Mouse (Mus musculus): ENCODE measurements around the gene Xpnpep2. TPM values are rescaled to one million over a fixed set of nuclear protein-coding genes. Genes with fewer than 3 reads are reported as not detected.

Gene Xpnpep2
- total and polyA plus RNA-seq, 2 experiments from 2014 or later, result 0.62 to 0.76 TPM

- TF ChIP-seq CTCF (IDR thresholded peaks at IDR 0.05; ENCODE audit: low read depth), result no peak
- DNase-seq (no peak), ATAC-seq (no peak)
- Histone ChIP-seq H3K27ac (ENCODE audit: low read depth, low read length) (no peak overlapping the region), H3K4me1 (ENCODE audit: insufficient read depth) (no peaks in the 10 kb centered on the region), H3K4me3 (ENCODE audit: low read depth, low read length) (no peak overlapping the region), H3K9ac (no peak overlapping the region), H3K9me3 (ENCODE audit: low read length) (no peaks in the 10 kb centered on the region), H3K36me3 (ENCODE audit: insufficient read depth) (no peaks in the 10 kb centered on the region), H3K4me2 (ENCODE audit: low read depth) (no peak overlapping the region), H3K27me3 (ENCODE audit: insufficient read depth, low read length) (no peaks in the 10 kb centered on the region)
- 91% methylated on average over 7 of the region's 7 CpGs for WGBS
These were observed 39.2 kb downstream of the Xpnpep2 start for GRCm38 (mm10) chrX:48147741-48148186.

GRCm38 (mm10) chrX:48152106-48152505 is 43.6 kb downstream of the Xpnpep2 start:
- Histone ChIP-seq H3K36me3 (ENCODE audit: insufficient read depth) (no peaks in the 10 kb centered on the region), H3K27ac (ENCODE audit: low read depth, low read length) (no peak overlapping the region), H3K27me3 (ENCODE audit: insufficient read depth, low read length) (no peaks in the 10 kb centered on the region), H3K4me1 (ENCODE audit: insufficient read depth) (no peaks in the 10 kb centered on the region), H3K4me2 (ENCODE audit: low read depth) (no peak overlapping the region), H3K4me3 (ENCODE audit: low read depth, low read length) (no peak overlapping the region), H3K9ac (no peak overlapping the region), H3K9me3 (ENCODE audit: low read length) (no peaks in the 10 kb centered on the region)
- no peak for TF ChIP-seq CTCF (IDR thresholded peaks at IDR 0.05; ENCODE audit: low read depth)
- 77% methylated on average over 7 of the region's 7 CpGs for WGBS
- ATAC-seq (no peak), DNase-seq (no peak)

DNA sequence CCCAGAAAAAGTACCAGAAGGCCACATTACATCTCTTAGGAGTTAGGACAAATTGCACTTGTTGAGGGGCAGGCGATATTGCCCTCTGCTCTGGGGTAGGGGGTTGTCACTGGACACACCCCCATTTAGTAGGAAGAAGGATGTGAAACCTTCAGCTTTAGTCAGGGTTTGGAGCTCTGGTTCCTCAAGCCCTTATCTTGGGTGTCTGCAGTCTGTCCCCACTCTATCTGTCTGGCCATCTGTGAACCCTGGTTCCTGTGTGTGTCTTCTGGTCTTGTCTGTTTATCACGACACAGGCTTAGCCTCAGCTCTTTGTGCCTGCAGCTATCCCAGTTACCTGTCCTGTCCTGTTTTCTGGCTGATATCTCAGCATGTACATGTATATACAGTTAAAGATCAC is 44.9 kb downstream of the Xpnpep2 start:
- 83% methylated on average over 2 of the region's 2 CpGs for WGBS
- Histone ChIP-seq H3K36me3 (ENCODE audit: insufficient read depth) (no peaks in the 10 kb centered on the region), H3K4me2 (ENCODE audit: low read depth) (no peak overlapping the region), H3K27ac (ENCODE audit: low read depth, low read length) (no peak overlapping the region), H3K27me3 (ENCODE audit: insufficient read depth, low read length) (no peaks in the 10 kb centered on the region), H3K4me3 (ENCODE audit: low read depth, low read length) (no peak overlapping the region), H3K9ac (no peak overlapping the region), H3K9me3 (ENCODE audit: low read length) (no peaks in the 10 kb centered on the region), H3K4me1 (ENCODE audit: insufficient read depth) (no peaks in the 10 kb centered on the region)
- DNase-seq (no peak), ATAC-seq (no peak)
- no peak for TF ChIP-seq CTCF (IDR thresholded peaks at IDR 0.05; ENCODE audit: low read depth)

DNA sequence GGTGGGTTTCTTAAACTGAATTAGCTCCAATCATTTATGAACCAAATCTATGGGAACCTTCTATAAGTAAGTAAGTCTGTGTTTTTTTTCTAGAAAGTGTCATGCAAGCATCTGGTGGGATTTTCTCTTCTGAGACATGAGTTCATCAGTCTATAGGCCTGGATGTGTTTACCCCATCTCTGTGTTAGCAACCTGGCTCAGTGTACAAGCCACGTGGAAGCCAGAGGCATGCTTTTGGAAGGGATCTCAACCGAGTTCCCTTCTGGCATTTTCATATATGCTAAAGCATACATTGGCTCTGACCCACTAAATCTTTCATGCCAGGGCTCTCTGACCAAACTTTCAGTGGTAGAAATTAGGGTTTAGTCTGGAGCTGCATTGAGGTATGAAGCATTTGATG is 45.4 kb downstream of the Xpnpep2 start:
- no peak for TF ChIP-seq CTCF (IDR thresholded peaks at IDR 0.05; ENCODE audit: low read depth)
- H3K4me1 ChIP-seq (ENCODE audit: insufficient read depth), result no peaks in the 10 kb centered on the region
- no peaks in the 10 kb centered on the region for H3K27me3 ChIP-seq (ENCODE audit: insufficient read depth, low read length)
- no peak overlapping the region for H3K9ac ChIP-seq
- H3K27ac ChIP-seq (ENCODE audit: low read depth, low read length), result no peak overlapping the region
- ATAC-seq (peak; percentile 74), DNase-seq (peak; percentile 22)
- H3K4me2 ChIP-seq (ENCODE audit: low read depth), result no peak overlapping the region
- no peaks in the 10 kb centered on the region for H3K9me3 ChIP-seq (ENCODE audit: low read length)
- WGBS, result 65% methylated on average over 2 of the region's 2 CpGs
- no peaks in the 10 kb centered on the region for H3K36me3 ChIP-seq (ENCODE audit: insufficient read depth)
- no peak overlapping the region for H3K4me3 ChIP-seq (ENCODE audit: low read depth, low read length)

GRCm38 (mm10) chrX:48155489-48155888 is 47.0 kb downstream of the Xpnpep2 start:
- Histone ChIP-seq H3K27me3 (ENCODE audit: insufficient read depth, low read length) (no peaks in the 10 kb centered on the region), H3K9me3 (ENCODE audit: low read length) (no peaks in the 10 kb centered on the region), H3K4me2 (ENCODE audit: low read depth) (no peak overlapping the region), H3K36me3 (ENCODE audit: insufficient read depth) (no peaks in the 10 kb centered on the region), H3K4me1 (ENCODE audit: insufficient read depth) (no peaks in the 10 kb centered on the region), H3K9ac (no peak overlapping the region), H3K27ac (ENCODE audit: low read depth, low read length) (no peak overlapping the region), H3K4me3 (ENCODE audit: low read depth, low read length) (no peak overlapping the region)
- 71% methylated on average over 6 of the region's 6 CpGs for WGBS
- no peak for TF ChIP-seq CTCF (IDR thresholded peaks at IDR 0.05; ENCODE audit: low read depth)
- ATAC-seq (peak; percentile 73), DNase-seq (peak; percentile 48)

DNA sequence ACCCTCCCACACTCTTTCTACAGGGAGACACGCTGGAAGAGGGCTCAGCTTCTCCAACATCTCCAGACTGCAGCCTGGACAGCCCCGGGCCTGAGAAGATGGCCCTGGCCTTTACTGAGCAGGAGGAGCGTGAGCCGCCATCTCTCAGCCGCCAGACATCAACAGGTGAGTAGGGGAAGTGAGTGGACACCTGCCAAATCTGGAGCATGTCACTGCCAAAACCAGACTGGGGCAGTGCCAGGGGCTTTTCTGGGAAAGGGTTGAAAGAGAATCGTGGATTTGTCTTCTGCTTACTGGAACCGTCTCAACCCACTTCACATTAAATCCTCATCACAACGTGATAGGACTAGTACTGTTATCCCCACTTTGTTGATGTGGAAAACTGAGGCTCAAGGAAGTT is 48.9 kb downstream of the Xpnpep2 start:
- Histone ChIP-seq H3K9ac (no peak overlapping the region), H3K4me1 (ENCODE audit: insufficient read depth) (no peaks in the 10 kb centered on the region), H3K27ac (ENCODE audit: low read depth, low read length) (no peak overlapping the region), H3K27me3 (ENCODE audit: insufficient read depth, low read length) (no peaks in the 10 kb centered on the region), H3K9me3 (ENCODE audit: low read length) (no peaks in the 10 kb centered on the region), H3K36me3 (ENCODE audit: insufficient read depth) (no peaks in the 10 kb centered on the region), H3K4me2 (ENCODE audit: low read depth) (no peak overlapping the region), H3K4me3 (ENCODE audit: low read depth, low read length) (no peak overlapping the region)
- 68% methylated on average over 8 of the region's 8 CpGs for WGBS
- TF ChIP-seq CTCF (IDR thresholded peaks at IDR 0.05; ENCODE audit: low read depth), result no peak
- ATAC-seq (no peak), DNase-seq (no peak)

DNA sequence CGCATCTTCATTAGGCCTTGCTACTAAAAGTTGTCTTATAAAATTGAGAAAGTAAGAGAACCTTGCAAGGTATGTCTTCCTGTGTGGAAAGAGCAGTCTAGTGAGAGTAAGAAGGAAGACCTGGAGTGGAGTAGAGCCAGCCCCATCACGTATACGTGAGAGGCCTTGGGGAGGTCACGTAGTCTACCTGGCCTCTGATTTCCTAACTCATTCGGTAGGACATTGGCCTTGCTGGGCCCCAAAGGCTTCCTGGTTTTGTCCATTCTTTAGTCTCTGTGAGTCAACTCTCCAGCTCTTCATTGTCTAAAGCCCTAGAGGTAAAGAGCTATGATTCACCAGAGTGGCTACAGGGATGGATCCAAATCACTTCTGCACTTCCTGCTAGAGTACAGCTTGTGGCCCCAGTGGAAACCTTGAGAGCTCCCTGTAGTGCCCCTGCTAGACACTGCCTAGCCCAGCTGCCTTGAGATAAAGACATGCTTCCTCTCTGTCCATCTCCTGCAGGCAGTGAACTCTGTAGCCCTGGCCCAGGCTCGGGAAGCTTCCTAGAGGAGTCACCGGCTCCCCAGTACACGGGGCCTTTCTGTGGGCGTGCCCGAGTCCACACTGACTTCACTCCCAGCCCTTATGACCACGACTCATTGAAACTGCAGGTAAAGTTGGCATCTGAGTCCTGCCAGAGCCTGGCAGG is 49.8 kb downstream of the Xpnpep2 start:
- Histone ChIP-seq H3K4me1 (ENCODE audit: insufficient read depth) (no peaks in the 10 kb centered on the region), H3K27me3 (ENCODE audit: insufficient read depth, low read length) (no peaks in the 10 kb centered on the region), H3K9me3 (ENCODE audit: low read length) (no peaks in the 10 kb centered on the region), H3K36me3 (ENCODE audit: insufficient read depth) (no peaks in the 10 kb centered on the region), H3K4me3 (ENCODE audit: low read depth, low read length) (no peak overlapping the region), H3K9ac (no peak overlapping the region), H3K27ac (ENCODE audit: low read depth, low read length) (no peak overlapping the region), H3K4me2 (ENCODE audit: low read depth) (no peak overlapping the region)
- TF ChIP-seq CTCF (IDR thresholded peaks at IDR 0.05; ENCODE audit: low read depth), result no peak
- WGBS, result 91% methylated on average over 11 of the region's 11 CpGs
- DNase-seq (no peak), ATAC-seq (no peak)
